Mouse (Mus musculus): ENCODE results near the gene Tbc1d4.

Tbc1d4 gene

GRCm38 (mm10) chr14:101501452-101501851 is 107.5 kb downstream of the Tbc1d4 start:
- DNase-seq (ENCODE audit: low spot score in 2 of 2), result no peak

- no peak for DNase-seq (ENCODE audit: low spot score in 2 of 2)
These were observed 108.2 kb downstream of the Tbc1d4 start for GRCm38 (mm10) chr14:101500826-101501225.

DNA sequence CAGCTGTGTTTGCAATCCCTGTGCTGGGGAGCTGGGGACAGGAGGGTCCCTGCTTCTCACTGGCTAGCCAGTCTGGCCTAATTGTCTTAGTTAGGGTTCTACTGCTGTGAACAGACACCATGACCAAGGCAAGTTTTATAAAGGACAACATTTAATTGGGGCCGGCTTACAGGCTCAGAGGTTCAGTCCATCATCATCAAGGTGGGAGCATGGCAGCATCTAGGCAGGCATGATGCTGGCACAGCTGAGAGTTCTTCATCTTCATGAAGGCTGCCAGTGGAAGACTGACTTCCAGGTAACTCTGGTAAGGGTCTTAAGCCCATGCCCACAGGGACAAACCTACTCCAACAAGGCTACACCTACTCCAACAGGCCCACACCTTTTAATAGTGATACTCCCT is 109.2 kb downstream of the Tbc1d4 start:
- DNase-seq (ENCODE audit: low spot score in 2 of 2), result no peak

DNA sequence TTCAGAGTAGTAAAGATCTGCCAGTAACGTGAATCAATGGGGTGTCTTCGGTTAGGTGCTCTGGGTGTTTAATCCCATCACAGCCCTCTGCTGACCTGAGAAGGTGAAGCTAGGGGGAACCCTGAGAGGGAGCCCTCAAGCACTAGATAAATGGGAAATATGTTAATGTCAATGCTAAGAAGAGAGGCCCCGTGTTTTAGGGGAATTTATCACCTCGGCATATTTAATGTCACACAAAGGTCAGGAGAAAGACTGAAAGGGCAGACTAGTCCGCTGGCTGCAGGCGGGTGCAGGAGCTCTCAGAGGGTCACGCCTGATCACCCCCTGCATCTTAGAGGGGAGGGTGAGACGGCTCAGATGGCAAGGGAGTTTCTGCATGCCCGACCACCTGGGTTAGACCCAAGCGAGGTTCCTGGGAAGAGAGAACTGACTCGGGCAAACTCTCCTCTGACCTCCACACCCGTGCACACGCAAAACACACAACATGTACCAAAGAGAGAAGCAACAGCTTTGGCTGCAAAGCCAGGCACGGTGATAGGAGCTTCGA is 120.7 kb downstream of the Tbc1d4 start:
- no peak for DNase-seq (ENCODE audit: low spot score in 2 of 2)

- no peak for DNase-seq (ENCODE audit: low spot score in 2 of 2)
These were observed 122.4 kb downstream of the Tbc1d4 start for GRCm38 (mm10) chr14:101486550-101486949.

- DNase-seq (ENCODE audit: low spot score in 2 of 2), result no peak
These were observed 125.8 kb downstream of the Tbc1d4 start for GRCm38 (mm10) chr14:101483230-101483629.

DNA sequence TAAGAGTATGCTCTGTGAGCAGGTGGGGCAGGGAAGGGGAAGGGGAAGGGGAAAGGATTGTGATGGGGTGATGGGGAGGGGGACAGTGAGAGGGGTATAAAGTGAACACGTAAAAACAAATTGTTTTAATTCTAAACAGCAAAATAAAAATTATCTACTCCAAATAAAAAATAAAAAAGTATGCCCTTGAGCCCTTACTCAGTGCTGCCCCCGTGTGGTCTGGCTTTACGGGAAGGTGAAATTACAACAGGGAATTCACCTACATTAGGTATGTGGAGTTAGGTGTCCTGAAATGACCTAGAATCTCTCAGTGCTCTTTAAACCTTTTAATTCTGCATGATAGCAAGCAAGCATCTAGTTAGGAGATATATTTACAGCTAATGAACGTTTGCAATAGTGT is 126.7 kb downstream of the Tbc1d4 start:
- peak; percentile 23 to 65 for DNase-seq (ENCODE audit: low spot score in 2 of 2)

DNA sequence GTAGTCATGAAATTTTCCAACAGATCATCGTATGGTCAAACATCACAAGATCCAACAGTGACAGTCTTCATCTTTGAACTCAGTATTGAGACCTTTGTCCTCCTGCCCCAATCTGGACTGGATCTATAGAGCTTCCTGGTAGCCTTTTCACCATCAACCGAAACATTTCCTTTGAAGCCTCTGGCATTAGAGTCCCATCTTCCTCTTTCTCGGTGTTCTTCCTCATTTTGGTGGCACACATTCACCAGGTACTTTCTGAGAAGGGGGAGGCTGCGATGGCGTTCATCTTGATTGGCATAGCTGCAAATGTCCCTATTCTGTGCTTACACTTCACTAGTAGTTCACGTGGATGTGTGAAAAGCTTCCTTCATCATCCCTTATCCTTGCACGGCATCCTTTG is 127.8 kb downstream of the Tbc1d4 start:
- DNase-seq (ENCODE audit: low spot score in 2 of 2), result no peak

- DNase-seq (ENCODE audit: low spot score in 2 of 2), result no peak
These were observed 128.4 kb downstream of the Tbc1d4 start for GRCm38 (mm10) chr14:101480541-101480940.

- no peak for DNase-seq (ENCODE audit: low spot score in 2 of 2)
These were observed 131.2 kb downstream of the Tbc1d4 start for GRCm38 (mm10) chr14:101477827-101478220.

DNA sequence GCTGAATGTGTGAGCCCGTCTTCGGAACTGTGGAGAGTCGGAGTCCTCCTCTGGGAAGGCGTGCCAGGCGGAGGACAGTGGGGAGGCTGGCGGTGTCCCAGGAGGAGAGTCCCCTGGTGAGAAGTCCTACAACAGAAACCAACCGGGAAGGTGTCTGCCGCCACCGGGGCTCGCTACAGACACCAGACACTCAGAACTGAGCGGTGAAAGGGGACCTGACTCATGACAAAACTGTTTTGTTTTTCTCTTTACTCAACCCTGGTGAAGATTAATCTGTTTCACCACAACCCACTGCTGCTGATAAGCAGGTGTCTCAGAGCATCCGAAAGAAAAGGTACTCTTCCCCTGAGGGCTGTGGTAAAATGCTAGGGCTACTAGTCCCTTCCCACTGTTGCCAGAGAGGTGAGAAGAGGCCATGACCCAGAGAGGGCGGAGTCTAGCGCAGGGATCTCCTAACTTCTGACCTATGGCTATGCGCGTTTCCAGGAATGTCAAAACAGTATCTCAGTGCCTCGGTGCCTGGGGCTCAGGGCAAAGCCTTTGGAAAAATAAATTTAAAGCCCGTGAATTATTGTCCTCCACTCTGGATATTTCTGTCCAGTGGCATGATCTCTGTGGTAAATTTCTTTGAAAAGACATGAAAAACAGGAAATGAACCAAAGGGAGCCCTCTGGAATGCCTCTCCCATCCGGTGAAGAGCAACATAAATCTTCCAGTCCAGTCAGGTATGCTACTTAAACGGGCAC is 131.7 kb downstream of the Tbc1d4 start:
- DNase-seq (ENCODE audit: low spot score in 2 of 2), result peak; percentile 24 to 27

- DNase-seq (ENCODE audit: low spot score in 2 of 2), result no peak
These were observed 139.4 kb downstream of the Tbc1d4 start for GRCm38 (mm10) chr14:101469475-101470093.

- no peak for DNase-seq (ENCODE audit: low spot score in 2 of 2)
These were observed 140.8 kb downstream of the Tbc1d4 start for GRCm38 (mm10) chr14:101468143-101468542.

DNA sequence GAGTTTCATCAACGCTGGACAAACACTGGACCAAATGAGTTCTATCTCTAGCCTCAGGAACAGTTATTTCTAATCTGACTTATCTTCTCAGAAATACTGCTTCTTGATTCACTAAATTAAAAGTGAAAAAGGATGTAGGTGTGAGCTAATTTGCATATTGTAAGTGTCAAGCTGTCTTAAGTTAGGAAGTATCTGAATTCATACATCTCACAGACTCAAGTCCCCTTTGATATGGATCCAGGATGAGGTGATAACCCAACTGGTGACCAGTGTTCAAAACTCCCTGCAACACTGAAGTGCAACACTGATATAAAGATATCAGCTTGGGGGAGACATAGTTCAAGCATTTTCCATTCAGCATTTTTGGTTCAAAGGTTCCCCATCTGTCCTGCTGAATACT is 141.5 kb downstream of the Tbc1d4 start:
- DNase-seq (ENCODE audit: low spot score in 2 of 2), result no peak

GRCm38 (mm10) chr14:101466521-101466920 is 142.5 kb downstream of the Tbc1d4 start:
- DNase-seq (ENCODE audit: low spot score in 2 of 2), result no peak

- DNase-seq (ENCODE audit: low spot score in 2 of 2), result no peak
These were observed 143.1 kb downstream of the Tbc1d4 start for GRCm38 (mm10) chr14:101465893-101466292.

DNA sequence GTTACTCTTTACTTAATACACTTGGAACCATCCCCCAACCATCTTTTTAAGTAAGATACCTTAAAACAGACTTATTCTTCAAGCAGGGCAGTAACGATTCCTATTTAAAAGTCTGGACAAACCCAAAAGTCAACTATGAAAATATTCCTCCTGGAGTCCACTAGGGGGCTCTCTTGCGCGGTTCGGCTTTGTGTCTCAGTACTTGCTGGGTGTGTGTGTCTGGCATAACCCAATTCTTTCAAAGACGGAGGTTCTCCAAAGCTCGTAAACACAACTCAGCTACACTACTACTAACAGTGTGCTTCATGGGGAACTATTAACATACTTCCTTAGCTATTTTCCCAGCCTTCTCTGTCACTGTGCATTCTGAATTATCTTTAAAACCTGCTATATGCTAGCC is 148.2 kb downstream of the Tbc1d4 start:
- peak in 1 of 2 experiments; percentile 49 for DNase-seq (ENCODE audit: low spot score in 2 of 2)

DNA sequence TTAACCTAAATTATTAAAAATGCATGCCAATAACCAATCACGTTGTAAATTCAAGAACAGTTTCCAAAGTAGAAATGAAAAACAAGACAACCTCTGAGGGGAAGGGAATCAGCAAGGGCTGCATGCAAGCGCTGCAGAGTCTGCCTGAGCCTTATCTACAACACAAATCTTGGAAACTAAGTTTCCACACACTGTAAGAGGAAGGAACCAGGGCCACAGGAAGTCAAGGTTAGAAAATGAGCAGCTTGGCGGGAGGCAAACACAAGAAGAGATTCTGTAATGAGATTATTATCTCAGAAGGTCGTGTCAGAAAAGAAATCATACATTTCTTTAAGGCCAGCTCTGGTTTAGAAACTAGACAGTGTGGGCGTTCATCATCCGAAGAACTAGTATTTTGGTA is 156.1 kb downstream of the Tbc1d4 start:
- no peak for DNase-seq (ENCODE audit: low spot score in 2 of 2)

DNA sequence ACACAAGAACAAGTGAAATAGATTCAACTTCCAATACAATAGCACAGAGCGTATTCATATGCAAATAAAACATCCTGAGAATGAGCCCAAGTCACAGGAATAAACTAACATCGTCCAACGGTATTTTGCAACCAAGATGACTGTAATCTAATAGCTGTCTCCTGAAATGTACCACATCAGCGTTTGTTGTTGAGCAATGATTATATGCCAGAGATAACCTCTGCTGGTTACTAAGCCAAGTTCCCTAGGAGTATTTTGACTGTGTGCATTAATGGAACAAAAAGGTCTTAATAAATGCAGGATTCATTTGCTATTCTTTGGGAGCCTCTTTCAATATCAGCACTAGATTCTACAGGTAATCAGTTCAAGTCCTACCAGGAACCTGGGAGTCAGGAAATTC is 161.1 kb downstream of the Tbc1d4 start:
- no peak for DNase-seq (ENCODE audit: low spot score in 2 of 2)

- no peak for DNase-seq (ENCODE audit: low spot score in 2 of 2)
These were observed 163.8 kb downstream of the Tbc1d4 start for GRCm38 (mm10) chr14:101445205-101445604.

- no peak for DNase-seq (ENCODE audit: low spot score in 2 of 2)
These were observed 171.1 kb downstream of the Tbc1d4 start for GRCm38 (mm10) chr14:101437925-101438324.

GRCm38 (mm10) chr14:101430536-101430935 is 178.5 kb downstream of the Tbc1d4 start:
- DNase-seq (ENCODE audit: low spot score in 2 of 2), result no peak

DNA sequence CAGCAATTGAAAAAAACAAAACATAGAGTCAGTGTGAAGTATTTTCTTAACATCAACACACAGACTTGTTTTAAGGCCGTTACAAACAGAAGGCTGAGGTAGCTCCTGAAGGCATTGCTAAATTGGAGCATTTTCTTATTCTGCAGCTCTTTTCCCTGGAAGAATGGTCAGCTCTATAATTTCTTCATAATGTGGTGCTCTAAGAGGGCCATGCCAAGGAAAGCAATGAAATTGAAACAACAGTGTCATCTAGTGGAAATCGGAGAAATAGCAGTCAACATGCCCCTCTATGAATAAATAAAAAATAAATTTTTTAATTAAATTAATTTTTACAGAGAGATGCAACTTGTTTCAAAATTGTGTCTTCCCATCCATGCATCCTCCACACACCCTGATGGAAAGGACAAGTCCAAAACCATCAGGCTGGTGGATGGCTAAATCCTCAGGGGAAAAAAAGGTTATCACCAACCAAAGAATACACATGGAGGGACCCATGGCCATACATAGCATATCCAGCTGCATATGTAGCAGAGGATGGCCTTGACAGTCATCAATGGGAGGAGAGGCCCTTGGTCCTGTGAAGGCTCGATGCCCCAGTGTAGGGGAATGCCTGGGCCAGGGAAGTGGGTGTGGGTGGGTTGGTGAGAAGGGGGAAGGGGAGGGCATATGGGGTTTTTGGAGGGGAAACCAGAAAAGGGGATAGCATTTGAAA is 180.0 kb downstream of the Tbc1d4 start:
- DNase-seq (ENCODE audit: low spot score in 2 of 2), result no peak
